Mouse (Mus musculus) testis, adult 2 months (tissue): ENCODE results near the gene Erp44.

Experiments
- CTCF ChIP-seq: fragments of 200-500 bp; IDR thresholded peaks from 2 replicates; pipeline ENCODE4 v1.5.1; 2012; ENCODE audit warnings: low read depth, mild to moderate bottlenecking, inconsistent platforms, low read length, moderate library complexity; ENCODE audit not compliant: control insufficient read depth, insufficient read depth, insufficient replicate concordance
- POLR2A ChIP-seq: fragments of 200-500 bp; IDR thresholded peaks from 2 replicates; pipeline ENCODE4 v1.6.1; 2012; ENCODE audit warnings: low read depth, mild to moderate bottlenecking, inconsistent platforms, low read length, moderate library complexity; ENCODE audit not compliant: control insufficient read depth

GRCm38 (mm10) chr4:48155864-48156263 is 123.5 kb downstream of the Erp44 start:
- TF ChIP-seq CTCF (no peak), POLR2A (no peak)
